Mouse (Mus musculus) layer of hippocampus, postnatal 14 days (tissue): ENCODE results near the gene Psmd7. TPM values are rescaled to one million over a fixed set of nuclear protein-coding genes. Genes with fewer than 3 reads are reported as not detected.

Experiments
- DNase-seq, 2 experiments: peaks; one replicate each; pipeline ENCODE4 v3.0.0; 2021 to 2022; ENCODE audit warnings: low spot score in 2 of 2, mixed read lengths in 1 of 2
- microRNA-seq, 2 experiments: library from miRNA; unstranded; fragments of <30 nt; microRNA quantifications; one replicate each; pipeline ENCODE4 v1.2.0; 2021
- total RNA-seq, 2 experiments: library from RNA; stranded (reverse); gene quantifications; 2 replicates each; pipeline ENCODE4 v1.2.3; 2021

The Psmd7 gene
- total RNA-seq, 2 experiments from 2014 or later = 107 TPM

- DNase-seq = no peak
Observed at GRCm38 (mm10) chr8:107537472-107537871, 50.8 kb downstream of the Psmd7 start.

Small RNA genes within 50 kb of the gene (microRNA-seq; reads per million reads assigned to microRNA genes)
- 1,043 to 1,756 reads per million in 2 experiments for gene Mir140

Other genes starting within 250 kb of the Psmd7 start
- gene Nqo1, start 185.3 kb downstream of the Psmd7 start, total RNA-seq = 1 to 10 TPM; 4.3 to 4.4 TPM
- 10 to 100 TPM; 33.3 to 38.3 TPM for gene Nob1, start 163.4 kb downstream of the Psmd7 start, total RNA-seq
- gene Wwp2, start 152.1 kb downstream of the Psmd7 start, total RNA-seq = 10 to 100 TPM; 37.1 to 38.8 TPM